Mouse (Mus musculus): ENCODE data around the gene Ints1.
A peak's percentile ranks its signal among the peaks of the same experiment; 100 is the strongest.

DNA sequence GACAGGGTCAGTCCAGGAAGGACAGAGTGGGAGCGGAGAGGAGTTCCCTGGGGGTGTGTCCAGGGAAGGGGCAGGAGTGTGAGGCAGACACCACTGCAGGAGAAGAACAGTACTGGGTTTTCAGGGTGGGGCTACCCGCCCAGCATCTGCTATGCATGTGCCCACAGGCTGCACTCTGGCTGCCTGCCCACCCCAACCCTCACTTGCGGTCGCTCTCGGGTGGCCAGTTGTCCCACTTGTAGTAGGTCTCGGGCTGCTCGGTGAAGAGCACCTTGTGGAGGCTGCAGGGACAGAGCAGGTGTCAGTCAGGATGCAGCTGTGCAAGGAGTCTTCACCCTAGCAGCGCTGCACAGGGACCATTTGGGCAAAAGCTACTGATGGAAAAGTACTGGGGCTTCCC lies 7.3 kb downstream of the Ints1 start:
- TF ChIP-seq CEBPB (IDR thresholded peaks at IDR 0.05; ENCODE audit: insufficient read depth, poor library complexity, severe bottlenecking) (no peak), MYOD1 (IDR thresholded peaks at IDR 0.05; ENCODE audit: control insufficient read depth in 1 of 3, insufficient read length in 2 of 3, low read depth in 2 of 3) (peak in 1 of 3 experiments; percentile 40), POLR2AphosphoS2 (IDR thresholded peaks at IDR 0.05; ENCODE audit: insufficient read length, low read depth) (no peak), TCF12 (IDR thresholded peaks at IDR 0.05; ENCODE audit: insufficient read depth, poor library complexity, severe bottlenecking) (no peak)
